Mouse (Mus musculus): ENCODE measurements around the gene Ell. TPM values are rescaled to one million over a fixed set of nuclear protein-coding genes. Genes with fewer than 3 reads are reported as not detected.

Ell gene
- total RNA-seq (2021) = 10 to 100 TPM; 18.7 TPM
- long read RNA-seq, experiment 1, transcript Ell-201 (12 exons, 3,072 nt) = major isoform, 6 of 13 reads
- long read RNA-seq, experiment 1, partial matches to known transcripts = 3 of 13 reads
- long read RNA-seq, experiment 1, other reads (novel, unspliced or antisense) = 4 of 13 reads
- long read RNA-seq, experiment 2, transcript Ell-201 (12 exons, 3,072 nt) = major isoform, 15 of 26 reads
- long read RNA-seq, experiment 2, partial matches to known transcripts = 6 of 26 reads
- long read RNA-seq, experiment 2, other reads (novel, unspliced or antisense) = 5 of 26 reads

DNA sequence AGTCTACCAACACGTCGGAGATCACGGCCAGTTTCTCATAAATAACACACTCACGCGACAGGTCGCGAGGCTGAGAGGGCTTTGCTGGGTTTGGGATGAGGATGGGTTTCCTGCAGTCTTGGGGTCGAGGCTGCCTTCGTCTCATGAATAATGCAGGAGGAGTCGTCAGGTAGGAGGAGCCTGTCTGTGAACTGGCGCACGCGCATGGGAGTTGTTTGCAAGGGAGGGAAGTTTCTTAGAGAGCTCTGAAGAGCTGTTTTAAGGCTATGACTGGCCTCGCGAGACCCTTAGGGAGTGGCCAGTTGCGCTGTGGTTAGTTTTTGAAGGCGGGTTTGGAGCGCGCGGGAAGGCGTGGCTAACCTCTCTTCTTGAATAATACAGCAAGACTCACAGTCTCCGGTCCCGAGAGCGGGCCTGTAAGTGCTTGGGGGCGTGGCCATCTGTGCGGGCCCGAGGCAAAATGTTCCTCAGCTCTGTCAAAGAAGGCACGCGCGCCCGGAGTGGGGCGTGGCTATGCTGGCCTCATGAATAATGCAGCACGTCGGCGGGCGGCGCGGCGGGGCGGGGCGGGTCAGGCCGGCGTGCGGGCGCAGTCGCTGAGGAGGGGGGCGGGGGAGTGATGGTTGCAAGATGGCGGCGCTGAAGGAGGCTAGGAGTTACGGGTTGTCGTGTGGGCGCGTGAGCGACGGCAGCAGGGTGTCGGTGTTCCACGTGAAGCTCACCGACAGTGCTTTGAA, at the start of gene Ell:
Gene Ell, plus strand, starts transcription at position 381 of the 737 bp plus-strand sequence.
- DNase-seq (ENCODE audit: low spot score in 2 of 2) = peak; percentile 98 to 99

DNA sequence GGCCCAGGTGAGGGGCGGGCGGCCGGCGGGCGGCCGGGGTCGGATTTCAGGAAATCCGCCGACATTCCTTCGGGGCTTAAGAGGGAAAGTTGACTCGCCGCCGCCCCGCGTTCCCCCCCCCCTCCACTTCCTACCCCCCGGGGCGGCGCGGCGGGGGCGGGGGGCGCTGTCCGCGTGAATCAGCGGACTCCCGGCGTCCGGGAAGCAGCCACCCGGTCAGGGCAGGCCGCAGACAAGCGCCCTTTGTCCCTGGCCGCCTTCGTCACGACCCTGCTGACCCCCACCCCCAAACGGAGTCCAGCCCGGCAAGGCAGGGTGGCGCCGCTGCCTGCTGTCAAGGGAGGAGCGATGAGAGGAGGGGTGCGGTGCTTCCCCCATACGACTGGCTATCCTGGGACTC, 49.7 kb upstream of the Ell start:
- DNase-seq (ENCODE audit: low spot score in 2 of 2) = no peak

DNA sequence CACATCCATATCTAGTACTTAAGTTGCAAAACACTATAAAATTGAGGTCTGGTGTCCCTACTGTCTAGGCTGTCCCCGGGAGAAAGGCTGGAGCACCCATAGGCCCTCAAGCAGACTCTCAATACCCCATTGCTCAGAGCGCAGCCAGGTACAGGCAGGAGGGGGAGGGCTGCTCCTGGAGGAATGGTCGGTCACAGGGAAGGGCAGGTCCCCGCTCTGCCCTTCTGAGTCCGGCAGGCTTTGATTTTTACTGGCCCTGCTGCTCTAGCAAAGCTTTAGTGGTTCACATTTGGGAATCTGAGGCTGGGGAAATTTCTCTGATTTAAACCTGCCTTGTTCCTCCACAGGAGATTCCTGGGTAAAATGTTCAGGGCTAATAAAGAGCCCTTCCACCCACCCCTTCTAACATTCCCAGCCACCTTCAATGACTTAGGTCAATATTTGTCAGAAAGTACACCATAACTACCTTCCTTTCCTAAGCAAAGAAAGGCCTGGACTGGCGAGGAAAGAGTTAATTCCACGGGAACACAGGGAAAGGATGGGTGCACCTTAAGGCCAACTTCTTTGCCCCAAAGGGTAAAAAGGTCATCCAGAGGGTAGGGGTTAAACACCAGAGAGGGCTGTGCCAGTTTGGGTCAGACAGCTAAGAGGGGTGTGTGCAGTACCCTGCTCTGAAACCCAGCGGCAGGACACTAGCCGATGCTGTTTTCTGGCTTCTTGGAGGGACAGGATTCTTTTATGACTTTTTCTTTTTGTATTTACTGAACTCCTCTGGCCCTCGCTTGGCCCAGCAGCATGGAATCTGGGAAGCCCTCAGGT, 49.0 kb upstream of the Ell start:
- DNase-seq (ENCODE audit: low spot score in 2 of 2) = no peak

DNA sequence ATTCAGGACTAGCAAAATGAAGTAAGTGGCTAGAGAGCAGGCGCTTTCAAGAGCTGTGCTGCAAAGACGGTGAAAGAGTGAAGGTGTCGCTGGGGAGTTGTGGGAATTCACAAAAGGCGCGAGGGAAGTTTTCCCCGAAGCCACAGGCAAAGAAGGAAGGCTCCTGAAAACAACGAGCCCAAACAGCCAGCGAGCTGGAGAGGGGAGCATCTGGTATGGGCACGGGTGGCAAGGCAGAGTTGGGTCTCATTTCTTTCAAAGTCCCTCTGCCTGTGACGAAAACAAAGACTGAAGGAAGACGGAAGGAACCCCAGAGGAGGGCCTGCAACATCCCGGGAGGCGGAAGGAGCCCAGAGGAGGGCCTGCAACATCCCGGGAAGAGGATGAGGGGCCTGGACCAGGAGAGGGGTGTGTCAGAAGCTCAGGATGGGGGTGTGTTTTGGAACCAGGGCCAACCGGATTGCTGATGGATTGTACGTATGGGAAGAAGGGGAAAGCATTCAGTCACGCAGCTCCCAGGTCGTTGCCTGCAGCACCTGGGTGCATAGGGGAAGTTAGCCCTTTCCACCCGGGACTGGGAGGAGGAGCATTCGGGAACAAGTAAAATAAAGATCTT, 48.3 kb upstream of the Ell start:
- no peak for DNase-seq (ENCODE audit: low spot score in 2 of 2)

DNA sequence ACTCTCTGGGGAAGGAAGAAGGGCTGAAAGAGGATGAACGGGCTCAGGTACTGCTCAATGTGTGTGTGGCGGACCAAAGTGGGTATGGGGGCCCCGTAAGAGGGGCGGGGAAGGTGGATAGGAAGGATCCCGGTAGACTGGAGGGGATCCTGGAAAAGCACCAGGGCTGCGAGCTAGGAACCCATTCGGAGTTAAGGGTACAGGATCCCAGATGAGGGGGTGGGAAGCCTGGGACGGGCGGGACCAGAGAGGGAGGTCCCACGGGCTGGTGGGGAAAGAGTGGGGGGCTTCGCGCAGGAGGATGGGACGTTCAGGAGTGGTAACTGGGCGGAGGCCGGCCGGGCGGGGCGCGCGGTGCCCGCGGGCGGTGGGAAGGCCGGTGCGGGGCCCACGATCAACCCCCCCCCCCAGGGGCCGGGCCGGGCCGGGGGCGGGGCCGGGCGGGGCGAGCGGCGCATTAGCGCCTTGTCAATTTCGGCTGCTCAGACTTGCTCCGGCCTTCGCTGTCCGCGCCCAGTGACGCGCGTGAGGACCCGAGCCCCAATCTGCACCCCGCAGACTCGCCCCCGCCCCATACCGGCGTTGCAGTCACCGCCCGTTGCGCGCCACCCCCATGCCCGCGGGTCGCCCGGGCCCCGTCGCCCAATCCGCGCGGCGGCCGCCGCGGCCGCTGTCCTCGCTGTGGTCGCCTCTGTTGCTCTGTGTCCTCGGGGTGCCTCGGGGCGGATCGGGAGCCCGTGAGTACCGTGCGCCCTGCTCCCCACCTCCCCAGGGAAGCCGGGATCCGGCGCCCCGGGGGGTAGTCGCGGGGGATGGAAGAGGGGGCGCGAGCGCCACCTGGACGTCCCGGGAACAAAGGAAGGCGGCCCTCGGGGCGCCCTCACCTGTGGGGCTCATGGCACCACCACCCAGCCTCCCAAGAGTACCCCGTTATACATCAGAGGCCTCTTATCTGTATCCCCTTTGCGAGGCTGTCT, 46.3 kb upstream of the Ell start, which contains the start of gene Crlf1:
Gene Crlf1, plus strand, starts transcription at position 495 of the 977 bp plus-strand sequence.
- no peak for DNase-seq (ENCODE audit: low spot score in 2 of 2)

DNA sequence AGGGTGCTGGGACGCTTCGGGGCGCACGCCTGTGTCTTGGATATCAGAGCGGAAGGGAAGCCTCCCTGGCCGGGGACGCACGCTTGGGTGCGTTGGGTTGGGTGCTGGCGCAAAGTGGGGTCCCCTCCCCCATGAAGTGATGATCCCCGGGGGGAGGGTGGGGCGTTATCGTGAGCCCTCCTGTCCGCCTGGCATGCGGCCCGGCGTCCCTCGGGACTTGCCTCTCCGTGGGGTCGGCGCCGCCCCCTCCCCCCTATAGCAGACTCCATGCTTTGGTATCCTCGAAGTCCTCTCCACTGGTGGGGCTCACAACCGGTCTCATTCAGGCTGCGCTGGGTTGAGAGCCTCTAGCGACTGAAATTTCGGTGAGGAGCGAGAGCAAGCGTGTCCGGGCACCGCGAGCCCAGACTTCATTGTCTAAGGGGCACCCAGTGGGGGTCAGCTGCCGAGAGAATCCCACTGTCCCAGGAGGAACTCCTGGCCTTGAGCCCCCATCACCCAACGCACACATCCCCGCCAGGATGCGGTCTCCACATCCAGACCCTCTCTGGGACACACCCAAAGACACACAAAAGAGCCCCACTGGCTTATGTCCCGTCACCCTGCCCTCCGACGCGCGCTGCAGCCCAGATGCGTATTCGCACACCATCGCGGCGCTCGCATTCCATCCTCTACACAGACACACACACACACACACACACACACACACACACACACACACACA, 45.4 kb upstream of the Ell start:
- DNase-seq (ENCODE audit: low spot score in 2 of 2) = no peak

DNA sequence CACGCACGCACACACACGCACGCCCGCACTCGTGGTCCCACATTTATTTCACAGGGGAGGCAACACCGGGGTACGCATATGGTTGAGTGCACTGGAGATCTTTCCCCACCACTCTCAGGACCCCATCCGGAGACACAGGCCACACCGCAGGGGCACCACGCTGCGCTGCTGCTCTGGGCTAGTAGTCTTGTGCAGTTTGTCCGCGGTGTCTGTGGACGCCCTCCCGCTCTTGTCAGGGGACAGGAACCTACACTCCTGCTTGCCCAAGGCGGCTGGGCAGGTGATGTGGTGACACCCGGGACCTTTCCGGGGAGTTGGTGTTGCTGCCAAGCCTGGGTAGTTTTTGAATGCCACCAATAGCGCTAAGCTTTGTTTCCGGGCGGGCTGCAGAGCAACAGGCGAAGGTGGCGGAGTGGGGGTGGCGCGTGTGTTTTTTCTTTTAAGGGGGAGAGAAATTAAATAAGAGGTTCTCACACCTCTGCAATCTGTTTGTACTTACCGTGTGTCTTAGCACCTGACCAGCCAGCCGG, 44.8 kb upstream of the Ell start:
- DNase-seq (ENCODE audit: low spot score in 2 of 2) = no peak

DNA sequence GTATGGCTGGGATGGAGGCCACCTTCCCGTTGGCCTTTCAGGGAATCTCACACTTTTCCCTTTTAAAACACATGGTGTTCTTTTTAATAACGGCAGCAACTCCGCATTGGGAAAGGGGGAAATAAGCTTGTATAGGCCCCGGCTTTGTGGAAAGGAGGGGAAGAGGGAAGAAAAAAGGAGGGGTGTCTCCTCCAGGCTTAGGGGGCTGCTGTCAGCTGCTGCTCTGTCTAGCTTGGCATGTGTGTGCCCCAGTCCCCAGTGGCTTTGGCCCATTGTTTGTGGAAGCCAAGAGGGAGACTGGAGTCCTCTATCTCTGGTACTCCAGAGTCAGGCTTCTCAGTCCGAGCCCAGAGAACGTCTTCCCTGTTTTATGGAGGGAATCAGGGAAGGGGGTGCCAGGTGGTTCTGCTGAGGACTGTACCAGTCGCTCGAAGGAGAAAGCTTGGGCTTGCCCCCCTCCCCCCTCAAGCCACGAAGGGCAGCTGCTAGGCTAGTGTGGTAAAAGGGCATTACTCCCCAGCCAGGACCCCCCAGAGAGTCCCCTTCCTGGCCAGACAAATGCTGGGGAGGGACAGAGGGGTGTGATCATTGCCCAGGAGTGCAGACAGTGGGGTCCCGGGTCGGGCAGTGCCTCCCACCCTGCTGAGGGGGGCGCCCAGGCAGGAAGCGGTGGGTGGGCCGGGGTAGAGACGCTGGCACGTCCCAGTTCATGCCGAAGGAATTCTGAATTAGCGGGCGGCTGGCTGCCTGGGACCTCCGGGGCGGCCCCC, 44.1 kb upstream of the Ell start:
- DNase-seq (ENCODE audit: low spot score in 2 of 2) = no peak

DNA sequence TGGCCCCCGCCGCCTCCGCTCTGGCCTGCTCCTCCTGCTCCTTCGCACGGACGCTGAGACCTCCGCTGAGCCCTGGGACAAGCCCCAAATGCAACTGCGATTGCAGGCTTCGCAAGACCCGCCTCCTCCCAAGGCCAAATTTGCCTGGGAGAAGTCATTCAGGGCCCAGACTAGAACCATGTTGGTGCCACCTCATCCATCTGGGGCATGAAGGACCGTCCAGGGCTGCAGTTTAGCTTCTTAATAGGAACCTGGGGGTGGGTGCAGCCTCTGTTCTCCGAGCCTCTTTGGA, 43.5 kb upstream of the Ell start:
- no peak for DNase-seq (ENCODE audit: low spot score in 2 of 2)

DNA sequence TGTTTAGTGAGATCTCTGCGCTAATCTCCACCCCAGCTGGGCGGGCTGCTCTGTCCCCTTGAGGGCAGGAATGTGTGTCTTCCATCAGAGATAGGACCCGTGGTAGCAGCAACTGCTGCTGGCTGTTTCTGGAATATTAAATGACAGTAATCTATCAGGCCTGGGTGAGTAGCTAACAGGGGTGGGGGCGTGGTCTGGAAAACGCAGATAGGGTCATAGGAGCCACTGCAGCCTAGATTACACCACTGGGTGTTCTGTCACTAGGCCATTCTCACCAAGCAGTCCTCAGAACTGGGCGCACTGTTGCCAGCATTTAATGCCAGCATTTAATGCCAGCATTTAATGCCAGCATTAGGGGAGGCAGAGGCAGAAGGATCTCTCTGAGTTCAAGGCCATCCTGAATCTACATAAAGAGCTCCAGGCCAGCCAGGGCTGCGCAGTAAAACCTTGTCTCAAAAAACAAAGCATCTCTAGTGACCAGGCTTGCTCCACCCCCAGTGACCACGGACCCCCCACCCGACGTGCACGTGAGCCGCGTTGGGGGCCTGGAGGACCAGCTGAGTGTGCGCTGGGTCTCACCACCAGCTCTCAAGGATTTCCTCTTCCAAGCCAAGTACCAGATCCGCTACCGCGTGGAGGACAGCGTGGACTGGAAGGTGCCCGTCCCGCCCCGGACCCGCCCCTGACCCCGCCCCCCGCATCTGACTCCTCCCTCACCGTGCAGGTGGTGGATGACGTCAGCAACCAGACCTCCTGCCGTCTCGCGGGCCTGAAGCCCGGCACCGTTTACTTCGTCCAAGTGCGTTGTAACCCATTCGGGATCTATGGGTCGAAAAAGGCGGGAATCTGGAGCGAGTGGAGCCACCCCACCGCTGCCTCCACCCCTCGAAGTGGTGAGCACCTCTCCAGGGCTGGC, 38.6 kb upstream of the Ell start:
- no peak for DNase-seq (ENCODE audit: low spot score in 2 of 2)

DNA sequence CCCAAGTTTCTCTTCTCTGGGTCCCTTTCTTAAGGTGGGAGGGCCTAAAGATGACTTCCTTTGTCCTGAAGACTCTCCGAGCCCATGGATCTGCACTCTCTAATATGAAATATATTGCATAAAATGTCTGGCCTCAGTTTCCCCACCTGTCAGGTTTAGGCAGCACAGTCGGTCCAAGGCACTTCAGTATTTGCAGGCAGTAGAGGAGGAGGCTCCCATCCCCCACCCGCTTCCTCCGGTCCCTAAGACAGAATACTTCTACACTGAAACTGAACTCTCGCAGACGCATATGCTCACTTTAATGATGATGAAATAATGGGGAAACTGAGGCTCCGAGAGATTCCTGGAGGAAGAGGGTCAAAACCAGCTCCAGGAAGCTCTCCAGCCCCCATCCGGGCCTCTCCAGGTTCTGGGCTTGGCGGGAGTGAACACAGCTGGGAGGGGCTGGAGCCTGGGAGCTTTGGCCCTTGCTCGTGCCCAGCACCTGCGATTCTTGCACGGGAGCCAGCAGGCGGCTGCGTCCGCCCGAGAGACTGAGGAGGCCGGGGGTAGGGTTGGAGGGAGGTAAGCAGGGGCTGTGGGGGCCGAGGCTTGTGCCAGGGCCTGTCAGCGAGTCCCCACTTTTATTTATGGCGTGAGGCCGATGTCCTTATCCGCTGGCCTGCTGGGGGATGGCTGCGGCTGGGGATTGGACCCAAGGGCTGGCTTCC, 37.3 kb upstream of the Ell start:
- no peak for DNase-seq (ENCODE audit: low spot score in 2 of 2)

DNA sequence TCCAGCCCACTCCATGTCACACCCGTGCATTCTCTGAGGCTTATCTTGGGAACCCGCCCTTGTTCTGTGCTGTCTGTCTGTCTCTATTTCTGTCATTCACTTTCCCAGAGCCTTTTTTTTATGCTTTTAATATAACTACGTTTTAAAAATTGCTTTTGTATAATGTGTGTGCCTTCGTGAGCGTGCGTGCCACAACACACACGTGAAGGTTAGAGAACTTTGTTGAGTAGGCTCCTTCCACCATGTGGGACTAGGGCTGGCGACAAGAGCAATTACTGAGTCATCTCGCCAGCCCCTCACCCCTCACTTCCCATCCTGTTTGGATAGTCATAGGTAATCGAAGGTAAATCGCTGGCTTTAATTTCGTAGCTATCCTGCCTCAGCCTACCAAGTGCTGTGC, 36.7 kb upstream of the Ell start:
- DNase-seq (ENCODE audit: low spot score in 2 of 2) = no peak

DNA sequence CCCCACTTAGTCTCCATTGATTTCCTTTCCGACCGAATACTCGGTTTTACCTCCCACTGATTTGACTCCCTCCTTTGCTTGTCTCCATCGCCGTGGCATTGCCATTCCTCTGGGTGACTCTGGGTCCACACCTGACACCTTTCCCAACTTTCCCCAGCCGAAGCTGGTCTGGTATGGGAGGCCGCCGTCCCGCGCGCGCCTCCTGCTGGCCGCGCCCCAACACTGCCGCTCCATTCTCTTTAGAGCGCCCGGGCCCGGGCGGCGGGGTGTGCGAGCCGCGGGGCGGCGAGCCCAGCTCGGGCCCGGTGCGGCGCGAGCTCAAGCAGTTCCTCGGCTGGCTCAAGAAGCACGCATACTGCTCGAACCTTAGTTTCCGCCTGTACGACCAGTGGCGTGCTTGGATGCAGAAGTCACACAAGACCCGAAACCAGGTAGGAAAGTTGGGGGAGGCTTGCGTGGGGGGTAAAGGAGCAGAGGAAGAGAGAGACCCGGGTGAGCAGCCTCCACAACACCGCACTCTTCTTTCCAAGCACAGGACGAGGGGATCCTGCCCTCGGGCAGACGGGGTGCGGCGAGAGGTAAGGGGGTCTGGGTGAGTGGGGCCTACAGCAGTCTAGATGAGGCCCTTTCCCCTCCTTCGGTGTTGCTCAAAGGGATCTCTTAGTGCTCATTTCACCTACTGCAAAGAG, 36.1 kb upstream of the Ell start:
- DNase-seq (ENCODE audit: low spot score in 2 of 2) = peak in 1 of 2 experiments; percentile 58

DNA sequence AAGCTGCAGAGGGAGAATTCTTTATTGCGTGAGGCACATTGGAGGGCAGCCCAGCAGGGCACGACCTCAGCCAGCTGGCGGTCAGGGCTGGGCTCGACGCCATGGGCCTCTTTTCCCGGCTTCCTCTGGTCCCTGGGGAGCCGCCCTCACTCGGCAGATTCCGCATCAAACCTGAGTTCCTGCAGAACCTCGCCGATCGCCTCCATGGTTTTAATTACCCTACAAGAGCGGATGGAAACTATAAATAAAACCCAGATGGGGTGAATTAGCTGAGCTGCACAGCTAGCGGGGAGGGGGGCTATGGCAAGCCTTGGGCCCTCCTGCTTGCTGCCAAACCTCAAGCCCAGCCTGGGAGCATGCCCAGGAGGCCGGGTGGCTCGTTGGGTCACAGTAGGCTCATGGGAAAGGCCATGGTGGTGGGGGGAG, 35.0 kb upstream of the Ell start:
- DNase-seq (ENCODE audit: low spot score in 2 of 2) = peak in 1 of 2 experiments; percentile 65

DNA sequence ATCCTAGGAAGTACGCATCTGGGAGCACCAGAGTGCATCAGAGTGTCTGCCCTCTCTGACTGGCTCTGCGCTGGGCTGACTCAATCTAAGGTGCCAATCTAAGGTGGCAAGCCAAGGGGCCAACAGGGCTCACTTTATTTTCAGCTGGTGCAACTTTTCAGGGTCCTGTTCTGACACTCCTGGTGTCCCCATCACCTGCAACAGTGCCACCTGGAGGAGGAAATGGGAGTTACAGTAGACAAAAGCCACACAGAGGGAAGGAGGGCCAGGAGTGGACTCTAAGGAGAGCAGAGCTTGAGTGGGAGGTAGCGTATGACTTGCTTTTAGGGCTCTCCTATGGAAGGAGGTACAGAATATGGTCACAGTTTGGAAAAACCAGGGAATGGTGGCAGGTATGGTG, 34.4 kb upstream of the Ell start:
- DNase-seq (ENCODE audit: low spot score in 2 of 2) = peak; percentile 77 to 87

DNA sequence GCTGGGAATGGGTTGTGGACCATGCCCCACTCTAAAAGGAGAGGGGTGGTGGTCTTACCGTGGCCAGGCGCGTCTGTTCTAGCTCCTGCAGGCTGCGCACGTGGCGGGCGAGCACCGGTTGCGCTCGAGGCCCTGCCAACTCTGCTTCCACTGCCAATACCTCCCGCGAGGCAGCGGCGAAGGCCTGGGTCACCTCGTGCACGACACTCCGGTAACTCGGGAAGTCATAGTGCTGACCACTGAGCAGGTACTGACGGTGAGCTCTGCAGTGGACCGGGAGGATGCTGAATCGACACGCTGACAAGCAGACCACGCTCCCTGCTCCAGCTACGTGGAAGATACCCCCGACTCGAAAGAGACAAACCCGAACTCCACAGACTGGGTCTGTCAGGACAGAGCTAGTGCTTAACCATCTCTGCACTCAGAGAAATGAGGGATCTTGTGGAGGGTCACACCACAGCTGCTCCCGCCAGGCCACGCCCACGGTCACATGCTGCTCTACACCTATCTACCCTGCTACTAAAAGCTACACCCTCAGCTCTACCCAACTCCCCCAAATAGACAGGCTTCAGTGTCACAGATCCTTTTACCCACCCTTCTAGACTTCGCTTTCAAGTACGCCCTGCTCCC, 33.4 kb upstream of the Ell start:
- DNase-seq (ENCODE audit: low spot score in 2 of 2) = no peak

All from layer of hippocampus, postnatal 14 days (tissue).